Mouse (Mus musculus) brain, embryonic 14.5 days (tissue): Measurements from ENCODE around the gene Prdx1.

Experiments
- CTCF ChIP-seq: fragments of 200-500 bp; IDR thresholded peaks from 2 replicates; pipeline ENCODE4 v1.5.1; 2012; ENCODE audit warnings: inconsistent platforms, mild to moderate bottlenecking, moderate library complexity, borderline replicate concordance; ENCODE audit not compliant: insufficient read depth, insufficient read length; ENCODE audit errors: extremely low read depth
- POLR2A ChIP-seq: fragments of 200-500 bp; IDR thresholded peaks from 2 replicates; pipeline ENCODE4 v1.6.1; 2012; ENCODE audit warnings: mild to moderate bottlenecking, inconsistent platforms, borderline replicate concordance; ENCODE audit not compliant: poor library complexity, insufficient read depth, insufficient read length, severe bottlenecking; ENCODE audit errors: extremely low read depth

- TF ChIP-seq CTCF (no peak), POLR2A (no peak)
These were observed 12.6 kb upstream of the Prdx1 start for GRCm38 (mm10) chr4:116672785-116673184.
